Mouse (Mus musculus) heart, postnatal 14 days (tissue): ENCODE measurements around the gene Flg2. TPM values are rescaled to one million over a fixed set of nuclear protein-coding genes. Genes with fewer than 3 reads are reported as not detected.

Source experiments
- DNase-seq, 2 experiments: peaks; one replicate each; pipeline ENCODE4 v3.0.0; 2021 to 2022
- intact Hi-C: fragments of 180-260 bp; cut with DNase I; formaldehyde crosslinking; loops from one replicate; pipeline ENCODE4 v1.15.1; 2025
- long read RNA-seq, 2 experiments: library from polyadenylated mRNA; stranded (forward); transcript quantifications; one replicate each; pipeline ENCODE4 v2.0.0; 2021
- total RNA-seq, 2 experiments: library from RNA; stranded (reverse); gene quantifications; 2 replicates each; pipeline ENCODE4 v1.2.3; 2021

The Flg2 gene
- under 1 TPM in 1 of 2 experiments, not detected in 1; under 0.01 TPM for total RNA-seq
- long read RNA-seq, experiment 1 = 0 reads
- long read RNA-seq, experiment 2 = 0 reads

GRCm38 (mm10) chr3:93196978-93197377, at the start of gene Flg2:
Gene Flg2, plus strand, starts transcription at chr3:93197278.
- DNase-seq = no peak
- intact Hi-C loops = no loop called here

- no peak for DNase-seq
- intact Hi-C loops = no loop called here
Measured at GRCm38 (mm10) chr3:93162502-93162901, 34.6 kb upstream of the Flg2 start.

DNA sequence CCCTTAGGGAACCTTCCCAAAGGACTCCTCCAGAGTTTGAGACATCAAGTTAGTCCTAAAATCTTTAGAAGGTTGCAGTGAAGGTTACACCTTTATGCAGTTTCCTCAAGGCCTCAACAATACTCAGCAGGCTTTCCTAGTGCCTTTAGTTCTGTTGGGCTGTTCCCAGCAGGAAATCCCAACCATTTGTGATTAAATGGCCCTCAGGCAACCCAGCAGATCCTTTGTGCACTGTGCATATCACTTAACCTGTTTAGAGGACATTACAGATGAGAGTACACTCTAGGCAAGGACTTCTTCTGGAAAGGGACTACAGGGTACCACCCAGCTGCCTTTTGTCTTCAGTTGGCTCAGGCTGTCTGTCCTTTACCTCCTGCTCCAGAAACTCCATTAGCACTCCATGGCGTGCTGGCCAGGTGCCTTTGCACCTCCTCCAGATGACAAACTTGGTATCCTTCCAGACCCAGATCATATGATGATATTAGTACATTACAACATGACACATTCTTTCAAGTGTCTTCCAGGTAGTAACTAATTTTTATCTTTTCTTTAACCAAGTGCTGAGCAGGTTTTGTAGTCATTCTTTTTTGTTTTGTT, 34.0 kb upstream of the Flg2 start:
- intact Hi-C loops = no loop called here
- no peak for DNase-seq

- intact Hi-C loops = no loop called here
- DNase-seq = no peak
Measured at GRCm38 (mm10) chr3:93180856-93181255, 16.2 kb upstream of the Flg2 start.

DNA sequence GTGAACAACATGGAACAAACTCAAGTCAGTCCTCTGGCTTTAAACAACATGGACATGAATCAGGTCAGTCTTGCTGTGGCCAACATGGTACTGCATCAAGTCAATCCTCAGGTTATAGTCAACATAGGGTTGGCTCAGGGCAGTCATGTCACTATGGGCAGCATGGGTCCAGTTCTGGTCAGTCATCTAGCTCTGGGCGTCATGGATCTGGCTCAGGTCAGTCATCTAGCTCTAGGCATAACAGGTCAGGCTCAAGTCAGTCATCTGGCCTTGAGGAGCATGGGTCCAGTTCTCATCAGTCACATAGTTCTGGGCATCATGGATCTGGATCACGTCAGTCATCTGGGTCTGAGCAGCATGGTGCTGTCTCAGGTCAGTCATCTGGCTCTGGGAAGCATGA, 4.9 kb downstream of the Flg2 start:
- no peak for DNase-seq
- intact Hi-C loops = no loop called here

GRCm38 (mm10) chr3:93202499-93202898, 5.4 kb downstream of the Flg2 start:
- intact Hi-C loops = no loop called here
- no peak for DNase-seq

Other genes with a start within 250 kb of the Flg2 start
- not detected for gene Lce3d, start 239.9 kb upstream of the Flg2 start, total RNA-seq
- not detected for gene Lce3e, start 230.2 kb upstream of the Flg2 start, total RNA-seq
- gene Lce3f, start 205.1 kb upstream of the Flg2 start, total RNA-seq = not detected
- gene Crct1, start 181.6 kb upstream of the Flg2 start, total RNA-seq = not detected
- gene Lce1m, start 178.2 kb upstream of the Flg2 start, total RNA-seq = not detected
- not detected for gene Gm4858, start 128.5 kb upstream of the Flg2 start, total RNA-seq
- gene Crnn, start 52.5 kb upstream of the Flg2 start, total RNA-seq = not detected
- under 1 TPM in 1 of 2 experiments, not detected in 1; 0.22 TPM for gene Flg, start 76.2 kb downstream of the Flg2 start, total RNA-seq
- under 1 TPM in 1 of 2 experiments, not detected in 1; 0.05 TPM for gene Hrnr, start 122.5 kb downstream of the Flg2 start, total RNA-seq
- under 1 TPM in 1 of 2 experiments, not detected in 1; 0.12 TPM for gene Rptn, start 196.4 kb downstream of the Flg2 start, total RNA-seq
- gene Tchh, start 245.1 kb downstream of the Flg2 start, total RNA-seq = under 1 TPM; 0.05 to 0.07 TPM